Mouse (Mus musculus): ENCODE results near the gene Ubqln1. TPM values are rescaled to one million over a fixed set of nuclear protein-coding genes. Genes with fewer than 3 reads are reported as not detected.

The Ubqln1 gene
- total RNA-seq, 1 experiment = 91.7 TPM

DNA sequence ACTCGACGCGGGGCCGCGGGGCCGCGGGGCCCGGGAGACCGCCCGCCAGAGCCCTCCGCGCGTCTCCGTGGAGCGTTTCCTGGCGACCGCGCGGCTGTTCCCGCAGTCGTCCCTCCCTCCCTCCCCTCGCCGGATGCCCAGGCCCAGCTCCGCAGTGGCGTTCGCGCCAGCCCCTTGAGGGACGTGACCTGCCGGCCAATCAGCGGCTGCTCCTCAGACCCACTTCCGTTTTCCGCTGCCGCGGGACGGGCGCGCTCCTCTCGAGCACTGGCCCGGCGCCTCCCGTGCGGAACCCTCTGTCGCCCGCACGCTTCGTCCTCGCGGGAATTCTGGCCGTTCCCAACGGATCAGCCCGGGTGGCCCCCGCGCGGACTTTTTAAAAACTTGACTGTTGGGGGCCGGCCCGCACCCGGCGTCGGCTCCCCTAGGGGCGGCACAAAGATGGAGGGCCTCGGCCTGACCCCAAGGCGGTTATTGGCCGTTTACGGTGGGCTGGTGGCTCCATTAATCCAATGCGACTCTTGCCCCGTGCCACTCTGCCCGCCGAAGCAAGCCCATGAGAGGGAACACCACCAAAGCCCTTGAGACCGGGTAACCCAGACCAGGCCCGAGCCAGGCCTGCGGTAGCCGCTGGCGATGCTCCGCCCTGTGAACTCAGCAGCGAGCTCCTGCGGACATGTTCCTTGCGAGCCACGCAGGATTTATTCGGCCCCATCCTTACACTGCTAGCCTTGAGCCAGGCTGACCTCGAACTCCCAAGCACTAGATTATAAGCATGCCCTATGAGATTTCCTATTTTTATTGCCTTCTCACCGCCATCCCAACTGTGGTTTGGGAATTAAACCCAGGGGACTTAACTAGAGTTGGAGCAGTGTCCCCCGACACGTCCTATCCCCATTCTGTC lies 86.4 kb downstream of the Ubqln1 start:
- Histone ChIP-seq H3K4me3 (ENCODE audit: insufficient read depth in 1 of 2, low read depth in 1 of 2, low read length in 2 of 2, poor library complexity in 1 of 2, severe bottlenecking in 1 of 2) (peak overlapping the region; percentile 83 to 85), H3K4me1 (ENCODE audit: control insufficient read depth in 2 of 2, insufficient read depth in 2 of 2, low read length in 2 of 2, poor library complexity in 1 of 2) (peaks cover 0 to 7% of the 10 kb centered on the region in 2 experiments; a peak in 1 of 4 replicates), H3K9ac (ENCODE audit: insufficient read depth, low read depth, low read length, poor library complexity, severe bottlenecking) (peak overlapping the region; percentile 99), H3K9me3 (ENCODE audit: control insufficient read depth, insufficient read depth, low read depth, low read length) (no peaks in the 10 kb centered on the region), H3K36me3 (ENCODE audit: control insufficient read depth, insufficient read depth, low read length, poor library complexity, severe bottlenecking) (peaks cover 10% of the 10 kb centered on the region), H3K27ac (ENCODE audit: insufficient read depth, low read depth, low read length, poor library complexity, severe bottlenecking) (peak overlapping the region; percentile 98)
- in situ Hi-C loops (cut with MboI; ENCODE audit: low sequenced_read_pairs in 2 of 2, unreplicated experiment in 2 of 2) = no loop called here
- DNase-seq (ENCODE audit: low read depth, low spot score) = peak; percentile 77
- TF ChIP-seq HCFC1 (IDR thresholded peaks at IDR 0.05; ENCODE audit: borderline replicate concordance, insufficient read depth, low read length) (0 out of 2 replicates have a peak, but pooled peaks have one; percentile 25), ZNF384 (IDR thresholded peaks at IDR 0.05; ENCODE audit: low read depth, low read length) (no peak), CHD2 (IDR thresholded peaks at IDR 0.05; ENCODE audit: low read depth, low read length) (no peak)

- DNase-seq (ENCODE audit: low read depth, low spot score) = peak; percentile 75
- Histone ChIP-seq H3K36me3 (ENCODE audit: control insufficient read depth, insufficient read depth, low read length, poor library complexity, severe bottlenecking) (peaks cover 10% of the 10 kb centered on the region), H3K9ac (ENCODE audit: insufficient read depth, low read depth, low read length, poor library complexity, severe bottlenecking) (peak within 1 kb of the TSS; percentile 99), H3K4me3 (ENCODE audit: insufficient read depth in 1 of 2, low read depth in 1 of 2, low read length in 2 of 2, poor library complexity in 1 of 2, severe bottlenecking in 1 of 2) (peak within 1 kb of the TSS; percentile 83 to 85), H3K9me3 (ENCODE audit: control insufficient read depth, insufficient read depth, low read depth, low read length) (no peaks in the 10 kb centered on the region), H3K27ac (ENCODE audit: insufficient read depth, low read depth, low read length, poor library complexity, severe bottlenecking) (peak within 1 kb of the TSS; percentile 98), H3K4me1 (ENCODE audit: control insufficient read depth in 2 of 2, insufficient read depth in 2 of 2, low read length in 2 of 2, poor library complexity in 1 of 2) (peaks cover 0 to 7% of the 10 kb centered on the region in 2 experiments; a peak in 1 of 4 replicates)
- in situ Hi-C loops (cut with MboI; ENCODE audit: low sequenced_read_pairs in 2 of 2, unreplicated experiment in 2 of 2) = no loop called here
- no peak for TF ChIP-seq ZNF384 (IDR thresholded peaks at IDR 0.05; ENCODE audit: low read depth, low read length)
- TF ChIP-seq MAFK (IDR thresholded peaks at IDR 0.05; ENCODE audit: insufficient read depth, low read depth, low read length) = no peak
- TF ChIP-seq HCFC1 (IDR thresholded peaks at IDR 0.05; ENCODE audit: borderline replicate concordance, insufficient read depth, low read length) = no peak
- TF ChIP-seq CHD2 (IDR thresholded peaks at IDR 0.05; ENCODE audit: low read depth, low read length) = no peak
- TF ChIP-seq ZC3H11A (IDR thresholded peaks at IDR 0.05; ENCODE audit: borderline replicate concordance, low read depth, low read length) = no peak
Observed at GRCm38 (mm10) chr13:58128396-58128767, 87.1 kb downstream of the Ubqln1 start, which contains the start of gene Hnrnpa0. TSS of gene Hnrnpa0 (minus strand) at chr13:58128556.

DNA sequence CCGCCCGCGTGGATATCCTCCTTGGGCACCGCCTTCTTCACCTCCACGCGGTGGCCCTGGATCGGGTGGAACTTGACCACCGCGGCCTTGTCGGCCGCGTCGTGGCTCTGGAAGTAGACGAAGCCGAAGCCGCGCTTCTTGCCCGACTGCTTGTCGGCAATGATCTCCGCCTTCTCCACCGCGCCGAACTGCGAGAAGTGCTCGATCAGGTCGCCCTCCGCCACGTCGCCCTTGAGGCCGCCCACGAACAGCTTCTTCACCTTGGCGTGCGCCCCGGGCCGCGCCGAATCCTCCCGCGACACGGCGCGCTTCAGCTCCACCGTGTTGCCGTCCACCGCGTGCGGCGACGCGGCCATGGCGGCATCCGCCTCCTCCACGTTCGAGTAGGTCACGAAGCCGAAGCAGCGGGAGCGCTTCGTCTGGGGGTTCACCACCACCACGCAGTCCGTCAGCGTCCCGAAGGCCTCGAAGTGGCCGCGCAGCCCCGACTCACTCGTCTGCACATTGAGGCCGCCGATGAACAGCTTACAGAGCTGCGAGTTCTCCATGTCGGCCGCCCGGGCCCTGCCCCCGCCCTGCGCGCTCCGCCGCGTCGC lies 87.6 kb downstream of the Ubqln1 start:
- in situ Hi-C loops (cut with MboI; ENCODE audit: low sequenced_read_pairs in 2 of 2, unreplicated experiment in 2 of 2) = no loop called here

DNA sequence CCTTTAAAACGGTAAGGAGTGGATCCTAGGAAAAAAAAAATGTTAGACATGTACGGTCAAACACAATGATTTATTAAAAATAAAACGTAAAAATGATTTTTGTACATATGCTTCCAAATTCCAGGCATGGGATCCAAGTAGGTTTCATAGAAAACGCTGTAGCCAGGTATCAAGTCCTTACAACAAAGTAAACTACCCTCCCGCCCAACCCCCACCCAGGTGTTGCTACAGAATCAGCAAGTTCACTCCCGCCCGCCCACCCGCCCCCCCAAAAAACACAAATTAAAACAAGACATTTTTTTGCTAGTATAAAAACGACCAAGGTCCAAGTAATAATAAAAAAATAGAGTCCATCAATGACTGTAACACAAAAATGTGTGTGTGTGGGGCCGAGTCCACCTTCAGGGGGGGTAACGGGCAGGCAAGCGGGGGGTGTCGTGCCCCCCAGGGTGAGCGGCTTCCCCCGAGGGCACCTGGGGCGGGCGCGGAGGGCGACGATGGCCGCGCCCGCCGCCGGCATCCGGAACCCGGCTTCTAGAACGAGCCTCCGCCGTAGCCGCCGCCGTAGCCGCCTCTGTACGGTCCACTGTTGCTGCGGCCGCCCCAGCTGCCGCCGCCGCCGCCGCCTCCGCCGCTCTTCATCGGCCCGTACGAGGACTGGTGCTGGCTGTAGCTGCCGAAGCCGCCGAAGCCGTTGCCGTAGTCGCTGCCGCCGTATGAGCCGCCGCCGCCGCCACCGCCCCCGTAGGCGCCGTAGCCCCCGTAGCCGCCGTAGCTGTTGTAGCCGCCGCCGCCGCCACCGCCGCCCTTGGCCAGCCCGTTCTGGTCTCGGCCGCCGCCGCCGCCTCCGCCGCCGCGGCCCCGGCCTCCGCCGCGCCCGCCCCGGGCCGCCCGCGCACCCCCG lies 88.3 kb downstream of the Ubqln1 start:
- no peak for DNase-seq (ENCODE audit: low read depth, low spot score)
- Histone ChIP-seq H3K4me1 (ENCODE audit: control insufficient read depth in 2 of 2, insufficient read depth in 2 of 2, low read length in 2 of 2, poor library complexity in 1 of 2) (peaks cover 0 to 7% of the 10 kb centered on the region in 2 experiments; a peak in 1 of 4 replicates), H3K36me3 (ENCODE audit: control insufficient read depth, insufficient read depth, low read length, poor library complexity, severe bottlenecking) (peaks cover 10% of the 10 kb centered on the region), H3K4me3 (ENCODE audit: insufficient read depth in 1 of 2, low read depth in 1 of 2, low read length in 2 of 2, poor library complexity in 1 of 2, severe bottlenecking in 1 of 2) (peak overlapping the region; percentile 83 to 85), H3K9ac (ENCODE audit: insufficient read depth, low read depth, low read length, poor library complexity, severe bottlenecking) (peak overlapping the region; percentile 97), H3K27ac (ENCODE audit: insufficient read depth, low read depth, low read length, poor library complexity, severe bottlenecking) (peak overlapping the region; percentile 94), H3K9me3 (ENCODE audit: control insufficient read depth, insufficient read depth, low read depth, low read length) (no peaks in the 10 kb centered on the region)
- in situ Hi-C loops (cut with MboI; ENCODE audit: low sequenced_read_pairs in 2 of 2, unreplicated experiment in 2 of 2) = no loop called here
- no peak for TF ChIP-seq CHD2 (IDR thresholded peaks at IDR 0.05; ENCODE audit: low read depth, low read length)
- TF ChIP-seq ZC3H11A (IDR thresholded peaks at IDR 0.05; ENCODE audit: borderline replicate concordance, low read depth, low read length) = no peak
- TF ChIP-seq MAFK (IDR thresholded peaks at IDR 0.05; ENCODE audit: insufficient read depth, low read depth, low read length) = no peak
- TF ChIP-seq ZNF384 (IDR thresholded peaks at IDR 0.05; ENCODE audit: low read depth, low read length) = no peak
- TF ChIP-seq HCFC1 (IDR thresholded peaks at IDR 0.05; ENCODE audit: borderline replicate concordance, insufficient read depth, low read length) = no peak

More for the DNA sequence above, 87.6 kb downstream of the Ubqln1 start:
- Histone ChIP-seq H3K4me3 (ENCODE audit: insufficient read depth in 1 of 2, low read depth in 1 of 2, low read length in 2 of 2, poor library complexity in 1 of 2, severe bottlenecking in 1 of 2) (peak overlapping the region; percentile 83 to 85), H3K9me3 (ENCODE audit: control insufficient read depth, insufficient read depth, low read depth, low read length) (no peaks in the 10 kb centered on the region), H3K36me3 (ENCODE audit: control insufficient read depth, insufficient read depth, low read length, poor library complexity, severe bottlenecking) (peaks cover 10% of the 10 kb centered on the region), H3K27ac (ENCODE audit: insufficient read depth, low read depth, low read length, poor library complexity, severe bottlenecking) (peak overlapping the region; percentile 94), H3K4me1 (ENCODE audit: control insufficient read depth in 2 of 2, insufficient read depth in 2 of 2, low read length in 2 of 2, poor library complexity in 1 of 2) (peaks cover 0 to 7% of the 10 kb centered on the region in 2 experiments; a peak in 1 of 4 replicates), H3K9ac (ENCODE audit: insufficient read depth, low read depth, low read length, poor library complexity, severe bottlenecking) (peak overlapping the region; percentile 97)
- TF ChIP-seq CHD2 (IDR thresholded peaks at IDR 0.05; ENCODE audit: low read depth, low read length) (no peak), ZNF384 (IDR thresholded peaks at IDR 0.05; ENCODE audit: low read depth, low read length) (no peak), MAFK (IDR thresholded peaks at IDR 0.05; ENCODE audit: insufficient read depth, low read depth, low read length) (no peak), ZC3H11A (IDR thresholded peaks at IDR 0.05; ENCODE audit: borderline replicate concordance, low read depth, low read length) (no peak), HCFC1 (IDR thresholded peaks at IDR 0.05; ENCODE audit: borderline replicate concordance, insufficient read depth, low read length) (no peak)
- no peak for DNase-seq (ENCODE audit: low read depth, low spot score)

Other genes starting within 250 kb of the Ubqln1 start
- gene Klhl3, start 102.1 kb downstream of the Ubqln1 start, total RNA-seq (2012; rRNA removed) = 0.63 and 0.67 TPM in 2 replicates
- gene Hnrnpa0, start 87.1 kb downstream of the Ubqln1 start, total RNA-seq (2012; rRNA removed) = 84.4 and 93.8 TPM in 2 replicates
- 9.6 and 11.3 TPM in 2 replicates for gene Idnk, start 58.0 kb downstream of the Ubqln1 start, total RNA-seq (2012; rRNA removed)
- 11.2 and 17.5 TPM in 2 replicates for gene Gkap1, start 60.0 kb upstream of the Ubqln1 start, total RNA-seq (2012; rRNA removed)
- gene Kif27, start 143.5 kb upstream of the Ubqln1 start, total RNA-seq (2012; rRNA removed) = 0.18 and 0.21 TPM in 2 replicates
- gene 2210016F16Rik, start 169.6 kb upstream of the Ubqln1 start, total RNA-seq (2012; rRNA removed) = 12.5 and 14.5 TPM in 2 replicates
- gene Rmi1, start 186.6 kb upstream of the Ubqln1 start, total RNA-seq (2012; rRNA removed) = 19.5 and 22.3 TPM in 2 replicates
- 576 and 704 TPM in 2 replicates for gene Hnrnpk, start 187.7 kb upstream of the Ubqln1 start, total RNA-seq (2012; rRNA removed)

Measured in ES-E14 (cell line).